Mouse (Mus musculus): ENCODE data around the gene Mrpl12.

The Mrpl12 gene

GRCm38 (mm10) chr11:120484265-120484981, at the start of gene Mrpl12:
Mrpl12 (plus strand) TSS chr11:120484613.
- peak; percentile 92 for ATAC-seq (ENCODE audit: low TSS enrichment)

GRCm38 (mm10) chr11:120437152-120437856, 47.1 kb upstream of the Mrpl12 start, which contains the start of gene Nploc4:
Nploc4 (minus strand) TSS chr11:120437708.
- ATAC-seq (ENCODE audit: low TSS enrichment) = peak; percentile 52; the same call in 1 of the 2 replicates

- ATAC-seq (ENCODE audit: low TSS enrichment) = no peak
Observed at GRCm38 (mm10) chr11:120437857-120438385, 46.5 kb upstream of the Mrpl12 start.

GRCm38 (mm10) chr11:120442344-120442743, 42.1 kb upstream of the Mrpl12 start, which contains the start of gene Tspan10:
Tspan10 (plus strand) TSS chr11:120442644.
- ATAC-seq (ENCODE audit: low TSS enrichment) = no peak

- no peak for ATAC-seq (ENCODE audit: low TSS enrichment)
Observed at GRCm38 (mm10) chr11:120442765-120443280, 41.6 kb upstream of the Mrpl12 start.

- no peak for ATAC-seq (ENCODE audit: low TSS enrichment)
Observed at GRCm38 (mm10) chr11:120444106-120444505, 40.3 kb upstream of the Mrpl12 start.

- no peak for ATAC-seq (ENCODE audit: low TSS enrichment)
Observed at GRCm38 (mm10) chr11:120445475-120445874, 38.9 kb upstream of the Mrpl12 start.

GRCm38 (mm10) chr11:120447179-120447578, 37.2 kb upstream of the Mrpl12 start:
- ATAC-seq (ENCODE audit: low TSS enrichment) = no peak

- no peak for ATAC-seq (ENCODE audit: low TSS enrichment)
Observed at GRCm38 (mm10) chr11:120452246-120452645, 32.2 kb upstream of the Mrpl12 start.

GRCm38 (mm10) chr11:120453306-120453705, 31.1 kb upstream of the Mrpl12 start, which contains the start of gene Pde6g:
Pde6g (minus strand) TSS chr11:120453500.
- ATAC-seq (ENCODE audit: low TSS enrichment) = no peak

GRCm38 (mm10) chr11:120454965-120455364, 29.4 kb upstream of the Mrpl12 start:
- ATAC-seq (ENCODE audit: low TSS enrichment) = no peak

- ATAC-seq (ENCODE audit: low TSS enrichment) = no peak
Observed at GRCm38 (mm10) chr11:120455413-120455812, 29.0 kb upstream of the Mrpl12 start.

GRCm38 (mm10) chr11:120457370-120457769, 27.0 kb upstream of the Mrpl12 start:
- ATAC-seq (ENCODE audit: low TSS enrichment) = no peak

GRCm38 (mm10) chr11:120457772-120458751, 26.4 kb upstream of the Mrpl12 start, which contains the start of the genes Oxld1 and Ccdc137:
Oxld1 (minus strand) TSS chr11:120458068.
Ccdc137 (plus strand) TSS chr11:120458115.
- peak; percentile 97 for ATAC-seq (ENCODE audit: low TSS enrichment)

- no peak for ATAC-seq (ENCODE audit: low TSS enrichment)
Observed at GRCm38 (mm10) chr11:120458847-120459597, 25.4 kb upstream of the Mrpl12 start.

- ATAC-seq (ENCODE audit: low TSS enrichment) = no peak
Observed at GRCm38 (mm10) chr11:120463536-120463935, 20.9 kb upstream of the Mrpl12 start.

- ATAC-seq (ENCODE audit: low TSS enrichment) = no peak
Observed at GRCm38 (mm10) chr11:120464365-120464764, 20.0 kb upstream of the Mrpl12 start.

GRCm38 (mm10) chr11:120465521-120465920, 18.9 kb upstream of the Mrpl12 start:
- no peak for ATAC-seq (ENCODE audit: low TSS enrichment)

- peak; percentile 98 for ATAC-seq (ENCODE audit: low TSS enrichment)
Observed at GRCm38 (mm10) chr11:120467051-120467735, 17.2 kb upstream of the Mrpl12 start, which contains the start of gene Arl16. Arl16 (minus strand) TSS chr11:120467607.

GRCm38 (mm10) chr11:120467736-120468092, 16.7 kb upstream of the Mrpl12 start:
- ATAC-seq (ENCODE audit: low TSS enrichment) = 0 out of 2 replicates have a peak, but pooled peaks have one; percentile 14

All from frontal cortex, adult (tissue).